Mouse (Mus musculus) heart, embryonic 14.5 days (tissue): ENCODE data around the gene Klc2. TPM values are rescaled to one million over a fixed set of nuclear protein-coding genes. Genes with fewer than 3 reads are reported as not detected.

Experiments
- ATAC-seq: fragments of 200-750 bp; cut with Nextera tagmentation; 2 replicates; pipeline ENCODE4 v1.8.0; 2017; ENCODE audit warnings: low read depth, moderate TSS enrichment; ENCODE audit not compliant: insufficient number of reproducible peaks, insufficient read depth, low FRiP score
- H3K27ac ChIP-seq, 2 experiments: fragments of 200-500 bp in 1 of 2; fragments of 300-500 bp in 1 of 2; sonication (generic) in 1 of 2; replicated peaks in 1 of 2; 2 replicates each; pipeline ENCODE4 v1.5.1; 2012 to 2014; ENCODE audit warnings: low read depth in 2 of 2, low read length in 2 of 2, control low read depth in 1 of 2, mild to moderate bottlenecking in 1 of 2, mixed read lengths in 1 of 2; ENCODE audit not compliant: control insufficient read depth in 1 of 2, insufficient read depth in 1 of 2
- H3K27me3 ChIP-seq: fragments of 300-500 bp; sonication (generic); 2 replicates; pipeline ENCODE4 v1.6.1; 2014; ENCODE audit warnings: mild to moderate bottlenecking, low read length, control low read depth; ENCODE audit not compliant: control insufficient read depth, insufficient read depth
- H3K36me3 ChIP-seq: fragments of 300-500 bp; sonication (generic); 2 replicates; pipeline ENCODE4 v1.6.1; 2014; ENCODE audit warnings: mild to moderate bottlenecking, control low read depth, low read length, mixed read lengths; ENCODE audit not compliant: control insufficient read depth, insufficient read depth
- H3K4me1 ChIP-seq, 2 experiments: fragments of 200-500 bp in 1 of 2; fragments of 300-500 bp in 1 of 2; sonication (generic) in 1 of 2; 2 replicates each; pipeline ENCODE4 v1.6.1; 2012 to 2014; ENCODE audit warnings: low read length in 2 of 2, control low read depth in 1 of 2, mixed read lengths in 1 of 2; ENCODE audit not compliant: control insufficient read depth in 2 of 2, insufficient read depth in 2 of 2
- H3K4me2 ChIP-seq: fragments of 300-500 bp; sonication (generic); 2 replicates; pipeline ENCODE4 v1.6.1; 2014; ENCODE audit warnings: mild to moderate bottlenecking, low read length
- H3K4me3 ChIP-seq, 2 experiments: fragments of 200-500 bp in 1 of 2; fragments of 300-500 bp in 1 of 2; sonication (generic) in 1 of 2; 2 replicates each; pipeline ENCODE4 v1.5.1; 2012 to 2014; ENCODE audit warnings: low read length in 2 of 2, mild to moderate bottlenecking in 2 of 2, control low read depth in 1 of 2, low read depth in 1 of 2, moderate library complexity in 1 of 2; ENCODE audit not compliant: control insufficient read depth in 1 of 2, insufficient read depth in 1 of 2
- H3K9ac ChIP-seq: fragments of 300-500 bp; sonication (generic); 2 replicates; pipeline ENCODE4 v1.6.1; 2014; ENCODE audit warnings: mild to moderate bottlenecking, low read length
- H3K9me3 ChIP-seq: fragments of 300-500 bp; sonication (generic); 2 replicates; pipeline ENCODE4 v1.6.1; 2016; ENCODE audit warnings: low read length, control low read depth; ENCODE audit not compliant: control insufficient read depth
- WGBS: fragments of 180-500 bp; shearing (Covaris S2); extraction: QIAGEN DNeasy Blood & Tissue Kit; methylation state at CpG from one replicate; pipeline ENCODE4 v1.1.7; 2014; 5-methylcytosine and 5-hydroxymethylcytosine counted together
- polyA plus RNA-seq: library from polyadenylated mRNA; unstranded; fragments of >200 nt; fragmentation: Nextera tagmentation; extraction: Ambion mirVana; gene quantifications from 2 replicates; pipeline ENCODE4 v1.2.1, GENCODE M21; 2014

Klc2 gene
- polyA plus RNA-seq, 1 experiment from 2014 or later = 20.7 TPM

DNA sequence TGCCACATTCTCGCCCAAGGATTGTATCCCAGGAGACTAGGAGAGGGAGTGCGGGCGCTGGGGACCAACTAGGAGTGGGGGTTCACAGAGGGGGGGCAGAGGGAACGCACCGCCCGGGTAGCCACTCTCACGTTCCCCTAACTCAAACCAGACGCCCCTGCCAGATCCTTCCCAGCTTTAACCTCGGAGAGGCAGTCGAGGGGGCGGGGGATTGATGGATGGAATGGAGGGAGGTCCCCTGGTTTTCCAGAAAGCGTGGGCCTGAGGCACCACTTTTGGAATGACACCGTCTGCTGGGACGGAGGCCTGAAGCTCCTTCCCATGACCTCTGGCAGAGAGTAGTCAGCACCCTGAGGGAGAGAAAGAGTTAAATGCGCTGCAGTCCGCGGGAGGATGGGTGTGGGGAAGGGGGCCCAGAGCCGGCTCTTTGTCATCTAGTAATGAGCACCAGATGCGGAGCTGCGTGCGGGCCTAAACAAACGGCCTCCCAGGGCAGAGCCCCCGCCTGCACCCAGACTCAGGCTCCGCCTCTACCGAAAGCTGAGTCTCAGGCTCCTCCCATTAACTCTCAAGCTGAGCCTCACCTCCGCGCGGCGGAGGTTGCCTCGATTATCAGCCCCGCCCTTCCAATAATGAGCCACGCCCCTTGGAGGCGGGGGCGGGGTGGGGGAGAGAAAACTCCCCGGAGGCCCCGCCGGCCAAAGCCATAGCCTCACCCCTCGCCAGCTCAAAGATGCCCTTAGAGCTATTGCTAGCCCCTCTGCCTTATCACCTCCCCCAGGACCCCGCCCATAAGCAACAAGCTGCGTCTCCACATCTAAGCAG, 46.6 kb downstream of the Klc2 start:
- Histone ChIP-seq H3K27me3 (peaks cover 12% of the 10 kb centered on the region), H3K4me1 (peaks cover 28 to 36% of the 10 kb centered on the region in 2 experiments), H3K9ac (peak overlapping the region; percentile 64), H3K27ac (peak overlapping the region; percentile 25 to 47; a peak in 2 of 4 replicates), H3K4me3 (peak overlapping the region; percentile 36 to 49), H3K4me2 (peak overlapping the region; percentile 89), H3K36me3 (no peaks in the 10 kb centered on the region), H3K9me3 (no peaks in the 10 kb centered on the region)
- WGBS = 1% methylated on average over 40 of the region's 40 CpGs
- ATAC-seq = peak; percentile 60

DNA sequence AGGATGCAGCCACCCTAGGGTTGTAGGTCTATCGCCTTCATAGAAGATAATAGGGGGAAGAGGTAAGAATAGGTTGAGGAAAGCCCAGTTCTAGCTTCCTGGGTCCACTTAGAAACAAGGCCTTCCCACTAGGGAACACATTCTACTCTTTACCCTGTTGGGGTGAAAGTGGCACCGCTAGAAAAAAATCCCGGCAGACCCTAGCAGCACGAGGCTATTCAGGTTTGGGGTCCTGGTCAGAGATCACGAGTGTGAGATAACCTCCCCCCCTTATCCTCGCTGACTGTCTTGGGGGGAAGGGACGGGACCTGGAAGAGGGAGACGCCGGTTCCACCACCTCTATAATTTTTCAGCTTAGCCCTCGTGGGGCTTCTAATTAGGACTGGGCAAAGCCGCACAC, 47.3 kb downstream of the Klc2 start:
- Histone ChIP-seq H3K4me3 (peak overlapping the region in 1 of 2 experiments; percentile 49; a peak in 1 of 4 replicates), H3K4me2 (peak overlapping the region; percentile 89), H3K4me1 (peaks cover 28 to 37% of the 10 kb centered on the region in 2 experiments), H3K27ac (0 out of 4 replicates have a peak overlapping the region, but pooled peaks of 1 of the 2 experiments have one; percentile 25), H3K36me3 (no peaks in the 10 kb centered on the region), H3K27me3 (peaks cover 12% of the 10 kb centered on the region), H3K9ac (peak overlapping the region; percentile 64), H3K9me3 (no peaks in the 10 kb centered on the region)
- ATAC-seq = no peak
- WGBS = 21% methylated on average over 11 of the region's 11 CpGs

DNA sequence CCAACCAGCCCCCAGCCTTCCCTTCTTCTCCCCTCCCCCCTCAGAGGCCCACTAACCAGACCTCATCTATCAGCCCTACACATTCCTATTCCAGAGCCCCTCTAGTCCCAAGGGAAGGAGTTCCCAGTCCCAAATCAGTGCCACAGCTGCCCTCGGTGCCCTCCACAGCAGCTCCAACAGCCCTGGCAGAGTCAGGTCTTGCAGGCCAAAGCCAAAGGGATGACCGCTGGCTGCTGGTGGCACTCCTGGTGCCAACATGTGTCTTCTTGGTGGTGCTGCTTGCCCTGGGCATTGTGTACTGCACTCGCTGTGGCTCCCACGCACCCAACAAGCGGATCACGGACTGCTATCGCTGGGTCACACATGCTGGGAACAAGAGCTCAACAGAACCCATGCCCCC, 48.4 kb downstream of the Klc2 start:
- Histone ChIP-seq H3K9ac (no peak overlapping the region), H3K36me3 (no peaks in the 10 kb centered on the region), H3K4me3 (no peak overlapping the region), H3K4me1 (peaks cover 28 to 37% of the 10 kb centered on the region in 2 experiments), H3K27ac (no peak overlapping the region), H3K27me3 (peaks cover 12% of the 10 kb centered on the region), H3K4me2 (peak overlapping the region; percentile 11; the same call in 1 of the 2 replicates), H3K9me3 (no peaks in the 10 kb centered on the region)
- no peak for ATAC-seq
- WGBS = 77% methylated on average over 7 of the region's 7 CpGs

DNA sequence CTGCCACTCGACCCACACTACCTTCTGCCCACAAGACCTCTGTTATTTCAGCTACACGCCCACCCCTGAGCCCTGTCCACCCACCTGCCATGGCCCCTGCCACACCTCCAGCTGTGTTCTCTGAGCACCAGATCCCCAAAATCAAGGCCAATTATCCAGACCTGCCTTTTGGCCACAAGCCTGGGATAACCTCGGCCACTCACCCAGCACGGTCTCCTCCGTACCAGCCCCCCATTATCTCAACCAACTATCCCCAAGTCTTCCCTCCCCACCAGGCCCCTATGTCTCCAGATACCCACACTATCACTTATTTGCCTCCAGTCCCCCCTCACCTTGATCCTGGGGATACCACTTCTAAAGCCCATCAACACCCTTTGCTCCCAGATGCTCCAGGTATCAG, 48.9 kb downstream of the Klc2 start:
- Histone ChIP-seq H3K4me1 (peaks cover 28 to 37% of the 10 kb centered on the region in 2 experiments), H3K27ac (no peak overlapping the region), H3K36me3 (no peaks in the 10 kb centered on the region), H3K4me2 (peak overlapping the region; percentile 96; the same call in 1 of the 2 replicates), H3K27me3 (peaks cover 12% of the 10 kb centered on the region), H3K4me3 (no peak overlapping the region), H3K9me3 (no peaks in the 10 kb centered on the region), H3K9ac (no peak overlapping the region)
- no peak for ATAC-seq
- 80% methylated on average over 5 of the region's 5 CpGs for WGBS

DNA sequence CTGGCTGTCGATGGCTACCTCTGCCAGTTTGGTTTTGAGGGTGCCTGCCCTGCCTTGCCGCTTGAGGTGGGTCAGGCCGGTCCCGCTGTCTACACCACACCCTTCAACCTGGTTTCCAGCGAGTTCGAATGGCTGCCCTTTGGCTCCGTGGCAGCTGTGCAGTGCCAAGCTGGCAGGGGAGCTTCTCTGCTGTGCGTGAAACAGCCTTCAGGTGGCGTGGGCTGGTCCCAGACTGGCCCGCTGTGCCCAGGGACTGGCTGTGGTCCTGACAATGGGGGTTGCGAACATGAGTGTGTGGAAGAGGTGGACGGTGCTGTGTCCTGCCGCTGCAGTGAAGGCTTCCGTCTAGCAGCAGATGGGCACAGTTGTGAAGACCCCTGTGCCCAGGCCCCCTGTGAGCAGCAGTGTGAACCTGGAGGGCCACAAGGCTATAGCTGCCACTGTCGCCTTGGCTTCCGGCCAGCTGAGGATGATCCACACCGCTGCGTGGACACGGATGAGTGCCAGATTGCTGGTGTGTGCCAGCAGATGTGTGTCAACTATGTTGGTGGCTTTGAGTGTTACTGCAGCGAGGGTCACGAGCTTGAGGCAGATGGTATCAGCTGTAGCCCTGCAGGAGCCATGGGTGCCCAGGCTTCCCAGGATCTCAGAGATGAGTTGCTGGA, 49.7 kb downstream of the Klc2 start:
- peak overlapping the region; percentile 54 for H3K4me3 ChIP-seq
- peaks cover 28 to 37% of the 10 kb centered on the region in 2 experiments for H3K4me1 ChIP-seq
- ATAC-seq = no peak
- peak overlapping the region in 1 of 2 experiments; percentile 79; a peak in 1 of 4 replicates for H3K27ac ChIP-seq
- peak overlapping the region; percentile 80 for H3K9ac ChIP-seq
- 42% methylated on average over 21 of the region's 21 CpGs for WGBS
- H3K9me3 ChIP-seq = no peaks in the 10 kb centered on the region
- H3K4me2 ChIP-seq = peak overlapping the region; percentile 96
- H3K27me3 ChIP-seq = peaks cover 6% of the 10 kb centered on the region
- H3K36me3 ChIP-seq = no peaks in the 10 kb centered on the region

DNA sequence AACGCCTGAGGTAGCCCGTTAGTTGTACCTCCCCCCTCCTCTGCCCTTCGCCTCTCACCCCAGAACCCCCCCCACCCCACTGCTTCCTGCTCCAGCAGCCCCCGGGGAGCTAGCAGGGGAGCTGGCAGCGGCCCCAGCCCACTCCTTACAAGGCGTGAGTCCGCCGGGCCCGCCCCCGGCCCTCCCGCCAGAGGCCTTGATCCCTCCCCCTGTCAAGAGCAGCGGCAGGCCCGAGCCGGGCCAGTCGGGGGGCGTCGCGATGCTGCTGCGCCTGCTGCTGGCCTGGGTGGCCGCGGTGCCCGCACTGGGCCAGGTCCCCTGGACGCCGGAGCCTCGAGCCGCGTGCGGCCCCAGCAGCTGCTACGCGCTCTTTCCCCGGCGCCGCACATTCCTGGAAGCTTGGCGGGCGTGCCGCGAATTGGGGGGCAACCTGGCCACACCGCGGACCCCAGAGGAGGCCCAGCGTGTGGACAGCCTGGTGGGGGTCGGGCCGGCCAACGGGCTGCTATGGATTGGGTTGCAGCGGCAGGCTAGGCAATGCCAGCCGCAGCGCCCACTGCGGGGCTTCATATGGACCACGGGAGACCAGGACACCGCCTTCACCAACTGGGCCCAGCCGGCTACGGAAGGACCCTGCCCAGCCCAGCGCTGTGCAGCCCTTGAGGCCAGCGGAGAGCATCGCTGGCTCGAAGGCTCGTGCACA, 50.3 kb downstream of the Klc2 start, which contains the start of gene Cd248:
Cd248 (plus strand) TSS at position 212 of the 703 bp plus-strand sequence.
- H3K9ac ChIP-seq = peak within 1 kb of the TSS; percentile 80
- H3K9me3 ChIP-seq = no peaks in the 10 kb centered on the region
- peaks cover 28 to 37% of the 10 kb centered on the region in 2 experiments for H3K4me1 ChIP-seq
- peak within 1 kb of the TSS; percentile 14 to 79 for H3K27ac ChIP-seq
- H3K4me3 ChIP-seq = peak within 1 kb of the TSS; percentile 54
- ATAC-seq = peak; percentile 77
- peaks cover 6% of the 10 kb centered on the region; the same call in 1 of the 2 replicates for H3K27me3 ChIP-seq
- H3K4me2 ChIP-seq = peak within 1 kb of the TSS; percentile 96
- H3K36me3 ChIP-seq = no peaks in the 10 kb centered on the region
- WGBS = 1% methylated on average over 54 of the region's 56 CpGs
